Mouse (Mus musculus) limb, embryonic 11.5 days (tissue): ENCODE data around the gene Gtf3c6. TPM values are rescaled to one million over a fixed set of nuclear protein-coding genes. Genes with fewer than 3 reads are reported as not detected.
A peak's percentile ranks its signal among the peaks of the same experiment; 100 is the strongest.
"Not testable (repeated sequence)": the region's sequence is repeated elsewhere in the genome, so short reads cannot be mapped to it uniquely, and the experiment has no call there.

Source experiments
- ATAC-seq: fragments of 200-750 bp; cut with Nextera tagmentation; 2 replicates; pipeline ENCODE4 v1.8.0; 2017; ENCODE audit warnings: low read depth; ENCODE audit not compliant: insufficient number of reproducible peaks, low FRiP score, low TSS enrichment
- DNase-seq: peaks from one replicate; pipeline ENCODE4 v3.0.0-alpha.2; 2015; ENCODE audit warnings: low spot score
- H3K27ac ChIP-seq: fragments of 300-500 bp; sonication (generic); replicated peaks from 2 replicates; pipeline ENCODE4 v1.5.1; 2014; ENCODE audit warnings: low read depth, mild to moderate bottlenecking, low read length
- H3K27me3 ChIP-seq: fragments of 300-500 bp; sonication (generic); 2 replicates; pipeline ENCODE4 v1.6.1; 2014; ENCODE audit warnings: mild to moderate bottlenecking, low read length, mixed read lengths; ENCODE audit not compliant: control insufficient read depth, insufficient read depth
- H3K36me3 ChIP-seq: fragments of 300-500 bp; sonication (generic); 2 replicates; pipeline ENCODE4 v1.6.1; 2014; ENCODE audit warnings: mild to moderate bottlenecking, low read length, moderate library complexity, mixed read lengths; ENCODE audit not compliant: control insufficient read depth, insufficient read depth
- H3K4me1 ChIP-seq: fragments of 300-500 bp; sonication (generic); 2 replicates; pipeline ENCODE4 v1.6.1; 2014; ENCODE audit warnings: low read length, mixed read lengths; ENCODE audit not compliant: control insufficient read depth, insufficient read depth
- H3K4me2 ChIP-seq: fragments of 300-500 bp; sonication (generic); 2 replicates; pipeline ENCODE4 v1.6.1; 2014; ENCODE audit warnings: low read depth, mild to moderate bottlenecking, moderate library complexity; ENCODE audit not compliant: severe bottlenecking
- H3K4me3 ChIP-seq: fragments of 300-500 bp; sonication (generic); 2 replicates; pipeline ENCODE4 v1.5.1; 2014; ENCODE audit warnings: low read depth, low read length
- H3K9ac ChIP-seq: fragments of 300-500 bp; sonication (generic); 2 replicates; pipeline ENCODE4 v1.6.1; 2014; ENCODE audit warnings: mild to moderate bottlenecking, low read length
- H3K9me3 ChIP-seq: fragments of 300-500 bp; sonication (generic); 2 replicates; pipeline ENCODE4 v1.6.1; 2016; ENCODE audit warnings: low read length; ENCODE audit not compliant: control insufficient read depth
- WGBS: fragments of 180-500 bp; shearing (Covaris S2); extraction: QIAGEN DNeasy Blood & Tissue Kit; methylation state at CpG from one replicate; pipeline ENCODE4 v1.1.7; 2014; 5-methylcytosine and 5-hydroxymethylcytosine counted together
- polyA plus RNA-seq: library from polyadenylated mRNA; unstranded; fragments of >200 nt; fragmentation: Nextera tagmentation; extraction: Ambion mirVana; gene quantifications from 2 replicates; pipeline ENCODE4 v1.2.1, GENCODE M21; 2014

Gtf3c6 gene
- 184 TPM in 2 replicates for polyA plus RNA-seq

GRCm38 (mm10) chr10:40257414-40258255 lies at the start of gene Gtf3c6:
Gtf3c6 (minus strand) TSS chr10:40258108.
- DNase-seq, result peak; percentile 97
- Histone ChIP-seq H3K9ac (peak within 1 kb of the TSS; percentile 93), H3K4me1 (no peaks in the 10 kb centered on the region), H3K36me3 (peaks cover 9% of the 10 kb centered on the region; the same call in 1 of the 2 replicates), H3K4me3 (peak within 1 kb of the TSS; percentile 77), H3K27me3 (no peaks in the 10 kb centered on the region), H3K4me2 (peak within 1 kb of the TSS; percentile 70), H3K9me3 (no peaks in the 10 kb centered on the region), H3K27ac (peak within 1 kb of the TSS; percentile 89)
- WGBS, result under 1% methylated on average over 43 of the region's 43 CpGs
- ATAC-seq, result peak; percentile 58

GRCm38 (mm10) chr10:40305989-40306388 lies 48.1 kb upstream of the Gtf3c6 start:
- WGBS, result 88% methylated on average over 1 of the region's 1 CpGs
- DNase-seq, result no peak
- no peak overlapping the region for H3K9ac ChIP-seq
- no peaks in the 10 kb centered on the region for H3K36me3 ChIP-seq
- no peak for ATAC-seq
- H3K27ac ChIP-seq, result no peak overlapping the region
- no peak overlapping the region for H3K4me3 ChIP-seq
- H3K9me3 ChIP-seq, result peaks cover 3% of the 10 kb centered on the region; the same call in 1 of the 2 replicates
- no peaks in the 10 kb centered on the region for H3K4me1 ChIP-seq
- no peaks in the 10 kb centered on the region for H3K27me3 ChIP-seq
- no peak overlapping the region for H3K4me2 ChIP-seq

- peaks cover 7% of the 10 kb centered on the region for H3K4me1 ChIP-seq
Measured at GRCm38 (mm10) chr10:40302140-40302985, 44.5 kb upstream of the Gtf3c6 start, which contains the start of gene Amd1. Amd1 (minus strand) TSS chr10:40302186.

GRCm38 (mm10) chr10:40301181-40302075 lies 43.5 kb upstream of the Gtf3c6 start:
- Histone ChIP-seq H3K4me3 (peak overlapping the region; percentile 88), H3K4me2 (peak overlapping the region; percentile 69), H3K27ac (peak overlapping the region; percentile 84), H3K9ac (peak overlapping the region; percentile 94)
- DNase-seq (peak; percentile 69), ATAC-seq (peak; percentile 45)
- under 1% methylated on average over 63 of the region's 91 CpGs for WGBS
- H3K27me3 ChIP-seq, H3K4me1 ChIP-seq, H3K36me3 ChIP-seq, H3K9me3 ChIP-seq: not testable (repeated sequence)

More at GRCm38 (mm10) chr10:40302140-40302985, 44.5 kb upstream of the Gtf3c6 start, which contains the start of gene Amd1:
- ATAC-seq (peak; percentile 98), DNase-seq (peak; percentile 100)
- Histone ChIP-seq H3K9me3 (peaks cover 3% of the 10 kb centered on the region; the same call in 1 of the 2 replicates), H3K9ac (peak within 1 kb of the TSS; percentile 94), H3K27ac (peak within 1 kb of the TSS; percentile 94), H3K4me2 (peak within 1 kb of the TSS; percentile 74), H3K36me3 (no peaks in the 10 kb centered on the region), H3K27me3 (no peaks in the 10 kb centered on the region), H3K4me3 (peak within 1 kb of the TSS; percentile 88)
- under 1% methylated on average over 55 of the region's 55 CpGs for WGBS

GRCm38 (mm10) chr10:40300648-40301171 lies 42.8 kb upstream of the Gtf3c6 start:
- Histone ChIP-seq H3K4me3 (peak overlapping the region; percentile 88), H3K9ac (peak overlapping the region; percentile 94), H3K27me3 (no peaks in the 10 kb centered on the region), H3K9me3 (no peaks in the 10 kb centered on the region), H3K4me2 (peak overlapping the region; percentile 69), H3K4me1 (peaks cover 7% of the 10 kb centered on the region), H3K27ac (peak overlapping the region; percentile 84), H3K36me3 (no peaks in the 10 kb centered on the region)
- peak; percentile 65 for ATAC-seq
- DNase-seq, result peak; percentile 86
- under 1% methylated on average over 36 of the region's 36 CpGs for WGBS

- no peak overlapping the region for H3K9ac ChIP-seq
- peaks cover 8% of the 10 kb centered on the region; the same call in 1 of the 2 replicates for H3K36me3 ChIP-seq
- DNase-seq, result no peak
- no peaks in the 10 kb centered on the region for H3K9me3 ChIP-seq
- H3K27me3 ChIP-seq, result no peaks in the 10 kb centered on the region
- no peak for ATAC-seq
- no peak overlapping the region for H3K4me3 ChIP-seq
- WGBS, result 96% methylated on average over 6 of the region's 6 CpGs
- no peak overlapping the region for H3K27ac ChIP-seq
- H3K4me1 ChIP-seq, result no peaks in the 10 kb centered on the region
- no peak overlapping the region for H3K4me2 ChIP-seq
Measured at GRCm38 (mm10) chr10:40292640-40293039, 34.7 kb upstream of the Gtf3c6 start.

GRCm38 (mm10) chr10:40286767-40287166 lies 28.9 kb upstream of the Gtf3c6 start:
- 95% methylated on average over 1 of the region's 1 CpGs for WGBS
- Histone ChIP-seq H3K9ac (no peak overlapping the region), H3K27ac (no peak overlapping the region), H3K4me2 (no peak overlapping the region), H3K9me3 (no peaks in the 10 kb centered on the region), H3K27me3 (no peaks in the 10 kb centered on the region), H3K4me3 (no peak overlapping the region), H3K4me1 (no peaks in the 10 kb centered on the region), H3K36me3 (peaks cover 11% of the 10 kb centered on the region; the same call in 1 of the 2 replicates)
- DNase-seq (no peak), ATAC-seq (no peak)
